Mouse (Mus musculus): Measurements from ENCODE around the gene Lsm14b.

The Lsm14b gene

DNA sequence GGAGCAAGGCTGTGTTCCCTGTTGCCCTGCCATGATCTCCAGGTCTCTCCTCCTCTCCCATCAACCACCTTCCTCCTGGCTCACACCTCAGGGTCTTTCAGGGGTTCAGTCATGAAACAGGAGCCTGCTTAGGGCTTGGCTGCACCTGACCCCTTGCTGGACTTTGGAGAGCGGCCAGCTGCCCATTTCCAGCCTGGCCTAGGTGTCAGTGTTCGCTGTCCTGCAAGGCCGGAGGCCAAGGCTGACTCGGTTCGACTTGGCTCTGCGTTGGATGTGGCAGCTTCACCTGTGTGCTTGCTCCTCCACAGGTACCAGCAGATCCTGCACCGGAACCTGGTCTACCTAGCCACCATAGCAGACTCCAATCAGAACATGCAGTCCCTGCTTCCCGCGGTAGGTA lies 28.2 kb downstream of the Lsm14b start:
- no peak for DNase-seq (ENCODE audit: low spot score in 2 of 2)

GRCm38 (mm10) chr2:180063338-180064131 lies 38.7 kb downstream of the Lsm14b start:
- no peak for DNase-seq (ENCODE audit: low spot score in 2 of 2)

- DNase-seq (ENCODE audit: low spot score in 2 of 2) = no peak
Observed at GRCm38 (mm10) chr2:180069770-180070480, 45.1 kb downstream of the Lsm14b start.

- DNase-seq (ENCODE audit: low spot score in 2 of 2) = peak; percentile 93 to 95
Observed at GRCm38 (mm10) chr2:180070481-180071453, 46.0 kb downstream of the Lsm14b start, which contains the start of gene Mtg2. TSS of gene Mtg2 (plus strand) at chr2:180070588.

- no peak for DNase-seq (ENCODE audit: low spot score in 2 of 2)
Observed at GRCm38 (mm10) chr2:180071671-180072070, 46.9 kb downstream of the Lsm14b start.

- no peak for DNase-seq (ENCODE audit: low spot score in 2 of 2)
Observed at GRCm38 (mm10) chr2:180072886-180073285, 48.1 kb downstream of the Lsm14b start.

DNA sequence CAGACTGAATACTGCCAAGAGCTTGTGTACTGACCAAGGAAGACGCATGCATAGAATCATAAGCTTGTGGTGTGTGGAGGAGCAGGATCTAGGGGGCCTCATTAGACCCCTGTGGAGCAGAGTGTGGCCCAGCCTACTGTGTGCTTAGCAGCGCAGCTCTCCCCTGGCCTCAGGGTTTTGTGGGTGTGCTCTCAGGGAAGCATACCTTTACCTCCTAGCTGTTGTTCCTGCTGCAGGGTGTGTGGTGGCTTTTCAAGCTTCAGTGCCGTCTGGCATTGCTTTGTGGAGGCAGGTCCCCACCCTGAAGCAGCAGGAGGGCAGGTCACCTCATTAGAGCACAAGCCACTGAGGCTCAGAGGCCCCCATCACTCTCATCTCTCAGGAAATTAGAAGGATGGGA lies 52.8 kb downstream of the Lsm14b start:
- no peak for DNase-seq (ENCODE audit: low spot score in 2 of 2)

DNA sequence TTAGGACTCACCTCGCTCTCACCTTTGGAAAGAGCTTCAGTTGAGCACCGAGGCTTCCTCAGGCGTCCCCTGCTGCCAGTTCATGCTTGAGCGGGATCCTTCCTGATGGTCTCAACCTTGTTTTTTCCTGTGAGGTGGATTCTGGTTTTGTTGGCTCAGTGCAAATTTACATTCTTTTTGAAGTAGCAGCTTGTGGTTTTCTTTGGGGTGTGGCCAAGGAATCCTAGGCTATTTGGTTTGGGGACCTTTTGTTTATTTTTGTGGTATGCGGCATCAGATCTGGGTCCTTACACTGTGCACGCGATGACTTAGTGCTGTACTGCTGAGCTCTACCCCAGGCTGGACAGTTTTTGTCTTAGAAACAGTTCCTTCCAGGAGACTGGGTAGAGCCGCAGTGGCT lies 55.9 kb downstream of the Lsm14b start:
- no peak for DNase-seq (ENCODE audit: low spot score in 2 of 2)

DNA sequence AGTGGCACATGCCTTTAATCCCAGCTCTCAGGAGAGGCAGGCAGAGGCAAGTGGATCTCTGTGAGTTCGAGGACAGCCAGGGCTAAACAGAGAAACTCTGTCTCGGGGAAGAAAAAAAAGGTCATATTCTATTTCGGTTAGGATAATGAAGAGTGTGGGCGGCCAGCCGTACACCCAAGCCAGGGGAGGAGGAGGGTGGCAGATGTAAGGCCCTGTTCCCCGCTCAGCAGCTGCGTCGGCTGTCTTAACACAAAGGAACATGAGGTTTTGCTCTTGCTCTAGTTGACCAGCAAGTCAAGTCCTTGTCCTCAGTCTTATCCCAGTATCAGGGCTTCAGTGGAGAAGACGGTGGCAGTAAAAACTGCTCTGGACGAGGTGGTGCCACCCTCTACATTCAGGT lies 58.3 kb downstream of the Lsm14b start:
- no peak for DNase-seq (ENCODE audit: low spot score in 2 of 2)

DNA sequence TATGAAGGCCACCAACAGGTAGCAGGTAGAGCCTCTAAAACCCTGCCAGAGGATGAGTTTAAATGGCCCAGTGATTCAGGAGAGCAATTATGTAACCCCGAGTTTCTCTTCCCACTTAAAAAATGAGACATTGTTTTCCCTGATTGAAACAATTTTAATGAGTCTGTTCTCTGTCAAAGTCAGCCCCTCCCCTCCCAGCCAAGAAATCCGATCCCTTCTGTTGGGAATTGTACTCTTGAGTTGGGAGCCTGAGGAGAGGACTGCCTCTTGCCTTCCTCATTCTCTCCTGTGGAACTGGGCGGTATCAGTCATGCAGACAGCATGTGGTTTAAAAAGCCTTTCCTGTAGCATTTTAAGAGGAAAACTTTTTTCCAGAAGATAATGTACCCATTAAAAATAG lies 59.8 kb downstream of the Lsm14b start:
- no peak for DNase-seq (ENCODE audit: low spot score in 2 of 2)

Data from heart, adult 9 months (tissue).